Mouse (Mus musculus) liver, adult (tissue): ENCODE results near the gene Zbtb7a.

ENCODE experiments used
- GATA4 ChIP-seq: IDR thresholded peaks from 2 replicates; pipeline ENCODE4 v1.6.1; 2014; ENCODE audit warnings: mild to moderate bottlenecking, low read length; ENCODE audit not compliant: insufficient replicate concordance

Zbtb7a gene

DNA sequence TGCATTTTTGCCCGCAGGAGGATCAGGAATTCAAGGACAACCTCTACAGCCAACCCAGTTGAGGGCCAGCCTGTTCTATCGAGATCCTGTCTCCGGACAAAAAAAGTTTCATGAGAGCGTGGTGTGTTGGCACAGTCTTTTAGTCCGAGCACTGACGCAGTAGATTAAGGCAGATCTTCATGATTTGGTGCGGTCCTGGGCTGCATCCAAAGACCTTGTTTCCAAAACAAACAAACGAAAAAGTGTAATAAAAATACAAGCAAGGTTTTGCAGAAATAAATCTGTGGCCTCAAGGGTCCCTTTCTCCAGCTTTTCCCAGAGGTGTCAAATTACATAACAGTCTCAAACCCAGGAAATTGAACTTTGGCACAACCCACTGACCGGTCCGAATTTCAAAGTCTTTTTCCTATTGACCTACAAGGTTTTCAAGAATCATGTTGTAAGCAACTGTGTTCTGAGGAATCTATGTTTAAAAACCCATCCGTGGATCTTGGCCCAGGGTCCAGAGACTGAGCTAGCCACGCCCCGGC is 41.0 kb downstream of the Zbtb7a start:
- TF ChIP-seq GATA4: no peak

DNA sequence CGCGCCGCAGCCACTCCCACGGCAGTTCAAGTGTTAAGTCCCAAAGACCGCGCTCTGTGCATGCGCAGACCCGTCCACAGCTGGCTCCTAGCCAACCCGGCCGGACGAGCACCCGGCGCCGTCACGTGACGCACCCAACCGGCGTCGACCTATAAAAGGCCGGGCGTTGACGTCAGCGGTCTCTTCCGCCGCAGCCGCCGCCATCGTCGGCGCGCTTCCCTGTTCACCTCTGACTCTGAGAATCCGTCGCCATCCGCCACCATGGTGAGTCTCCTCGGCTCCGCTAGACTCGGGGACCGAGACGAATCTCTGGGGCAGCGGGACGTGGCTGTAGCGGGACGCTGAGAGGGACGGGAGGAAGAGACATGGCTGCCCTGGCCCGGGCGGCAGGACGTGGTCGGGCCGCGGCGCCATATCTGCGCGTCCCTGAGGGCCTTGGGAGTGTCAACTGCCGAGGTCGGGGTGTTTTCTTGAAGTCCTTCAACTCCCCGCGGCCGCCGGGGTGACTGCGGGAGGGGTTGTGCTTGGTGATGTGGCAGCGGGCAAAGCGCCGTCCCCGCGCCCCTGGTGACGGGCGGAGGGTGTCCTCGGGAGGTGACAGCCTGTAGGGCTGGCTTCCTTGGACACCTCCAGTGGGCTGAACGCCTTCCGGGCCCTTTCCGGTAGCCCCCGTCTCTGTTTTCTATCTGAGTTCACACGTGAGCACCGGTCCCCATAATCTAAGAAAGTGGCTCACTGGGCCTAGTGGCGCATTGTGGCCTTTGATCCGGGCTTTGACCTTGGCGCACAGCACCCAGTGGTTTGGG is 41.6 kb downstream of the Zbtb7a start, which contains the start of gene Eef2:
Gene Eef2, plus strand, starts transcription at position 166 of the 806 bp plus-strand sequence.
- no peak for TF ChIP-seq GATA4

DNA sequence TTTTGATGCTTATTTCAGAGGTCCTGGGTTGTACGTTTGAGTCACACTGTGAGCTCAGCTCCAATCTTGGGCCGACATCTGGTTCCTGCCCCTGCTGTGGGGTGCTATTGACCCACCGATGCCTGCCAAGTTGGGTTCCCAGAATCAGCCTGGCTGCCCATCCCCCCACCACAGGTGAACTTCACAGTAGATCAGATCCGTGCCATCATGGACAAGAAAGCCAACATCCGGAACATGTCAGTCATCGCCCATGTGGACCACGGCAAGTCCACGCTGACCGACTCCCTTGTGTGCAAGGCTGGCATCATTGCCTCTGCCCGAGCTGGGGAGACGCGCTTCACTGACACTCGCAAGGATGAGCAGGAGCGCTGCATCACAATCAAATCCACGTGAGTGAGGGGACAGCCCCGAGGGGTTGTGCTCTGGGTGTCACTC is 42.5 kb downstream of the Zbtb7a start:
- no peak for TF ChIP-seq GATA4

DNA sequence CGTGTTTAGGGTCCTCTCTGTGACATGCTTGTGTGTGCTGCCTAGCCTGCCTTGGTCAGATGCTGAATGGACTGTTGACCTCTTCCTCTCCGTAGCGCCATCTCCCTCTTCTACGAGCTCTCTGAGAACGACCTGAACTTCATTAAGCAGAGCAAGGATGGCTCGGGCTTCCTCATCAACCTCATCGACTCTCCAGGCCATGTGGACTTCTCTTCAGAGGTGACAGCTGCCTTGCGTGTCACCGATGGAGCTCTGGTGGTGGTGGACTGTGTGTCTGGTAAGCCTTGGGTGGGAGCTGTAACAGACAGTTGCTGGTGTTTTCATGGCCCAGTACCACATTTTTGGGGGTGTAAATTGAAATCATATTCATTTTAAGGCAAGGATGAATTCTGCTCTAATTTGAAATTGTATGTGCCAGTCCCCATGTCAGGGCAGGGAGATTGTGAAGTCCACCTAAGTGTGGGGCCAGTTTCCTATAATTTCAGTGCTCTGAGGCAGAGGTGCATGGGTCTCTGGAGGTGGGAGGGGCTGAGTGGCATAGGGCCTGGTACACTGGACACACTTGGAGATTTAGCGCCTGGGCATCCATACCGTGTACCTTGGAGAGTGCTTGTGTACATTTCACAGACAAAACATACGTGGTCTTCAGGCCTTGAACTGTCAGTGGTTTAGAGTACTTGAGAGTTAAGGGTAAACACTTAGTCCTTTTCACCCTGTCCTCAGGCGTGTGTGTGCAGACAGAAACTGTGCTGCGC is 43.1 kb downstream of the Zbtb7a start:
- TF ChIP-seq GATA4: no peak

DNA sequence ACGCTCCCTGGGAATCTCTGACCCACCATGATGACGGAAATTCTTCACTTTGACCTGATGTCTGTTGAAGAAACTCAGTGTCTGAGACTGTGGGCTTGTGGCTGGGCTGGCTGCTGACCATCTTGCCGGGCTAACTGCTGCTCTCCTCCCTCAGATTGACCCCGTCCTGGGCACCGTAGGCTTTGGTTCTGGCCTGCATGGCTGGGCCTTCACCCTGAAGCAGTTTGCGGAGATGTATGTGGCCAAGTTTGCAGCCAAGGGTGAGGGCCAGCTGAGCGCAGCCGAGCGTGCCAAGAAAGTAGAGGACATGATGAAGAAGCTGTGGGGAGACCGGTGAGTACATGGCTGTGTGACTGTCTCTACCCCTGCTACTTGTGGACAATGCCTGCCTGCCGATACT is 43.9 kb downstream of the Zbtb7a start:
- TF ChIP-seq GATA4: no peak

DNA sequence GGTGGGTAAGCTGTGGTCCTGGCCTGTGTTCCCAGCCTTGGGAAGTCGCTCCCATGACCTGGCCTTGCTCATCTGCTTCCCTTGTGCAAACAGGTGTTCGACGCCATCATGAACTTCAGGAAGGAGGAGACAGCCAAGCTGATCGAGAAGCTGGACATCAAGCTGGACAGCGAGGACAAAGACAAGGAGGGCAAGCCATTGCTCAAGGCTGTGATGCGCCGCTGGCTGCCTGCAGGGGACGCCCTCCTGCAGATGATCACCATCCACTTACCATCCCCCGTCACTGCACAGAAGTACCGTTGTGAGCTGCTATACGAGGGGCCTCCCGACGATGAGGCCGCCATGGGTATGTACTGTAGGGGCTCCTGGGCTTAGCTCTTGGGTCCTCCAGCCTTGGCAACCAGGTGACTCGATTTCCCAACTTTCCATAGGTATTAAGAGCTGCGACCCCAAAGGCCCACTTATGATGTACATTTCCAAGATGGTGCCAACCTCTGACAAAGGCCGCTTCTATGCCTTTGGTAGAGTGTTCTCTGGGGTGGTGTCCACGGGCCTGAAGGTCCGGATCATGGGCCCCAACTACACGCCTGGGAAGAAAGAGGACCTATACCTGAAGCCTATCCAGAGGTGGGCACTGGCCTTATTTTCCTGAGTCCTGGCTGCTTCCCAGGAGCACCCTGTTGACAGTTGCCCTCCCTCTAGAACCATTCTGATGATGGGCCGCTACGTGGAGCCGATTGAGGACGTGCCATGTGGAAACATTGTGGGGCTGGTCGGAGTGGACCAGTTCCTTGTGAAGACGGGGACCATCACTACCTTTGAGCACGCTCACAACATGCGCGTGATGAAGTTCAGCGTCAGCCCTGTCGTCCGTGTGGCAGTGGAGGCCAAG is 44.7 kb downstream of the Zbtb7a start:
- no peak for TF ChIP-seq GATA4

DNA sequence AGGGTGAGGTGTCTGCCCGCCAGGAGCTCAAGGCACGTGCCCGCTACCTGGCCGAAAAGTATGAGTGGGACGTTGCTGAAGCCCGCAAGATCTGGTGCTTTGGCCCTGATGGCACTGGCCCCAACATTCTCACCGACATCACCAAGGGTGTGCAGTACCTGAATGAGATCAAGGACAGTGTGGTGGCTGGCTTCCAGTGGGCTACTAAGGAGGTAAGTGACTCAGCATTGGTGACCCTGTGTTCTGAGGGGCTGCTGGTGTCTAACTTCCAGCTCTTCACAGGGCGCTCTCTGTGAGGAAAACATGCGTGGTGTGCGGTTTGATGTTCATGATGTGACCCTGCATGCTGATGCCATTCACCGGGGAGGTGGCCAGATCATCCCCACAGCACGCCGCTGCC is 45.9 kb downstream of the Zbtb7a start:
- no peak for TF ChIP-seq GATA4

DNA sequence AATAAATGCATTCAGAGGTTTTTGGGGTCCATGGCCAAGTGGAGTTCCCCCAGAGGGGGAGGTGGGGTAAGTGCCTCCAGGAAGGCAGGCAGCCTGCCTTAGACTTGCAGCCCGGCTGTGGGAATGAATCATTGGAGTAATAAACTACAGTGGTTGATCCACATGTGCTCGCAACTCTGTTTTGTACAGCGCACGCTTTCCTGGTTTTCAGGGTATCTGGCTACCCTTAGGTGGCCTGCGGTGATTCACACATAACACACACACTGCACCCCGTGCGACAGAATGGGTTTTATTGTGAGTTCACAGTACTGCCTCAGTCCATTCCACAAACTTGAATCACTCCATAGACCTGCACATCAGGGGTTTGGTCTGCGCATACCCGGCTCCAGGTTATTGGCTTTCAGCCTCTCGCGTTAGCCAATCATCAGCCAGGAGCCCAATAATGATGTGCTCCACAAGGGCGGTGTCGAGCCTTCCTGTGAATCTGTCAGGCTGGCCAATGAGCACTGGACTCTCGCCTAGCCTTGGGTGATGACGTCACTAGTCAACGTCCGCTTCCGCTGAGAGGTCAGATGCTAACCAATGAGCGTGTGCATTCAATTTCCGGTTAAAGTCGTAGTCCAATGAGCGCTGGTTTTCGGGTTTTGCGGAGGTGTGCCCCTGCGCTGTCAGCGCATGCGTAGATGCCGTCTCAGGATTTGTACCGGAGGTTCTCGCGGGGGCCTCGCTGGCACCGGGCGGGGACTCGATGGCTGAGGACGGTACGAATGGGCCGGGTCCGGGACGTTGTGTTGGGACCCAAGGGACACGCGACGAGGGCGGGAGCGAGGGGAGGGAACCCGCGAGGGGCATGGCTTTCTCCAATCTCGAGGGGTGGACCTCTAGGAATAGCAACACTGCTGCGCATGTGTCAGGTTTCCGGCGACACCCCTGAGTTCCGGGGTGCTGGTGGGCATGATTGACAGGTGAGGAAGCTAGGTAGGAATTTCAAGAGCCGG is 47.6 kb downstream of the Zbtb7a start, which contains the start of gene Dapk3:
Gene Dapk3, plus strand, starts transcription at position 670 of the 998 bp plus-strand sequence.
- no peak; the same call in 1 of the 2 replicates for TF ChIP-seq GATA4

DNA sequence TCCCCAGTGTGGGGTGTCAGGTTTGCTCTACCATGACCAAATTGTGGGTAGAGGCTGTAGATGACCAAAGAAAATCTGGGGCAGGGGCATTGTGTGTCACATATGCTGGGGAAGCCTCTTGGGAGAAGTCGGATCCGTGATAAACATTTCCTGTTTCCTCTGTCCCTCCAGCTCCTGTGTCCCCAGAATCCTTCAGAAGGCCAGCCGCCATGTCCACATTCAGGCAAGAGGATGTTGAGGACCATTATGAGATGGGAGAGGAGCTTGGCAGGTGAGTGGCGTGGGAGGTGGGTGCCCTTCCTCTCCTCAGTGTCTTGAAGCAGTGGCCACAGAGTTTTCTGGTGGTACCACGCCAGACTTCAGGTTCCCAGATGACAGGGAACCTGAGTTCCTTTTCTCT is 48.8 kb downstream of the Zbtb7a start, which contains the start of gene 4930442H23Rik:
Gene 4930442H23Rik, minus strand, starts transcription at position 45 of the 400 bp plus-strand sequence.
- no peak for TF ChIP-seq GATA4

DNA sequence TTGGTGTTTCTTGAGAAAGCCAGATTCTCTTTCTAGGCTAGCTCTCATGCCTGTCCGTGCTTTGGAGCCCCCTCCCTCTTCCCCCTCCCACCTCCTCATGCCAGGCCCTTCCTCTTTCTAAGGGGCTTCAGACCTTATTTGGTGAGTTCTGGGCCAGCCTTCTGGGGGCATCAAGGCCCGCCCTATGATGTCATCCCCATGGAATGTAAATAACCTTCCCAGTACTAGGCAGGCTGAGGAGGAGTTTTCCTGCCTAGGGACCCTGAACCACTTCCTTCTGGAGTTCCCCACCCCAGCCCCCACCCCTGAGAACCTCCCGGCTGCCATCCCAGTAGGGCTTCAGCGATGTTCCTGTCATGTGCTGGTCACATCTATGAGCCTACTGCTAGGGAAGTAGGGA is 49.7 kb downstream of the Zbtb7a start:
- TF ChIP-seq GATA4: no peak

DNA sequence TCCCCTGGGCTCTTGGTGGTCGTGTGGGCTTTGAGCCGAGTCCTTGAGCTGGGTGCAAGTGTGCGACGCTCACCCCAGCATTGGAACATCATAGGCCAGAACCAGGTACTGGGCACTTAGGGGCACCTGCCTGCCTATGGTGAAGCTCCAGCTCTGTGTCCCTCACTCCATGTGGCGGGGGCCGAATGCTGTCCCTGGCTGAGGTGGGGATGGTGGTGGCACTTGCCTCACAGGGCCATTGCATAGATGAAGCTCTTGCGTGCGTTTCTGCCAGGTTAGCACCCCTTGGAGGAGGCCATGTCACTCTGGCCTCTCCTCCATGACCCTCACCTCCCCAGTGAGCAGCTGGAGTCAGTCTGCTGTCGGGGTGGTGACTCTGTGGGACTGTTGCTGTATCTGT is 52.1 kb downstream of the Zbtb7a start:
- TF ChIP-seq GATA4: no peak

DNA sequence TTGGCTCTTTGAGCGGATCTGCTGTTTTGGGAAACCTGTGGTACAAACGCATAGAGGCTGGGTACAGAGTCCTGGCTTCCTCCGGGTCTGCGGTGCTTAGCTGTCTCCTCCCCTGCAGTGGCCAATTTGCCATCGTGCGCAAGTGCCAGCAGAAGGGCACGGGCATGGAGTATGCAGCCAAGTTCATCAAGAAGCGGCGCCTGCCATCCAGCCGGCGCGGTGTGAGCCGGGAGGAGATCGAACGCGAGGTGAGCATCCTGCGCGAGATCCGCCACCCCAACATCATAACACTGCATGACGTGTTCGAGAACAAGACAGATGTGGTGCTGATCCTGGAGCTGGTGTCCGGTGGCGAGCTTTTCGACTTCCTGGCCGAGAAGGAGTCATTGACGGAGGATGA is 54.8 kb downstream of the Zbtb7a start:
- no peak for TF ChIP-seq GATA4

DNA sequence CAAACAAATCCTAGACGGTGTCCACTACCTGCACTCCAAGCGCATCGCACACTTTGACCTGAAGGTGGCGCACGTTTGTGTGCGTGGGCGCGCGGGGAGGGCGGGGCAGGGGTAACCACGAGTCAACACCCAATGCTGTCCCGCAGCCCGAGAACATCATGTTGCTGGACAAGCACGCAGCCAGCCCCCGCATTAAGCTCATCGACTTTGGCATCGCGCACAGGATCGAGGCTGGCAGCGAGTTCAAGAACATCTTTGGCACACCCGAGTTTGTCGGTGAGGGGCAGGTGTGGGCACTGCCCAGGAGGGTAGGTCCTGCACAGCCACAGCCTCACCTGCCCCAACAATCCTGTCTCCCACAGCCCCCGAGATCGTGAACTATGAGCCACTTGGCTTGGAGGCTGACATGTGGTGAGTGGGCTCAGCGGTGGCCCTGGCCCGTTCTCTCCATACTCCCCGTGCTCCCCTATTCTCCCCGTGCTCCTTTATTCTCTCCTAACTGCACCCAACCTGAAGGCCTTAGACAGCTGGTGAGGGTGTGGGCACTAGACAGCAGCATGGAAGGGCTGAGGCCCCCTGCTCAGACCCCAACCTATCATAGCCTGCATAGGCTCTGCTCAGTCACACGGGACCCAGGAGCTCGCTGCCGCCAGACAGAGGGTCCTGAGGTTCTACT is 55.4 kb downstream of the Zbtb7a start:
- TF ChIP-seq GATA4: no peak

DNA sequence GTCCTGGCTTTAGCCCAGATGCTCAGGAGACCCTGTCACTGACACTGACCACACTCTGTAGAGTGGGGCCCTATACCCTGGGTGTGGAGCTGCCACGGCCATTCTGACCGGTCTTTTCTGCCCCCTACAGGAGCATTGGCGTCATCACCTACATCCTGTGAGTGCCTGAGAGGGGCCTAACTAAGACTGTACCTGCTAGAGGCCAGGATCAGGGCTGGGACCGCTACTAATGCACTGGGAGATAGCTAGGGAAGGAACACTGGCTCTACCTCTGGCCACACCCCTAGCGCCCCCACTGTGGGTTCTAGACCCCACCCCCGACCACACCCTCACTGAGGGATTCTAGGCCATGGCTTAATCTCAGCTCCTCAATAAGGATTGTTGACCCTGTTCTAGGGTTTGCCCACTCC is 55.9 kb downstream of the Zbtb7a start:
- TF ChIP-seq GATA4: no peak
